Mouse (Mus musculus) spleen, adult 2 months (tissue): ENCODE results near the gene Rabep2.

Experiments
- CTCF ChIP-seq: fragments of 200-500 bp; IDR thresholded peaks from 2 replicates; pipeline ENCODE4 v1.5.1; 2011; ENCODE audit warnings: mild to moderate bottlenecking, inconsistent platforms; ENCODE audit not compliant: insufficient read depth, insufficient read length, insufficient replicate concordance; ENCODE audit errors: extremely low read depth
- POLR2A ChIP-seq: fragments of 200-500 bp; IDR thresholded peaks from 2 replicates; pipeline ENCODE4 v1.6.1; 2011; ENCODE audit warnings: low read depth, low read length, inconsistent platforms

DNA sequence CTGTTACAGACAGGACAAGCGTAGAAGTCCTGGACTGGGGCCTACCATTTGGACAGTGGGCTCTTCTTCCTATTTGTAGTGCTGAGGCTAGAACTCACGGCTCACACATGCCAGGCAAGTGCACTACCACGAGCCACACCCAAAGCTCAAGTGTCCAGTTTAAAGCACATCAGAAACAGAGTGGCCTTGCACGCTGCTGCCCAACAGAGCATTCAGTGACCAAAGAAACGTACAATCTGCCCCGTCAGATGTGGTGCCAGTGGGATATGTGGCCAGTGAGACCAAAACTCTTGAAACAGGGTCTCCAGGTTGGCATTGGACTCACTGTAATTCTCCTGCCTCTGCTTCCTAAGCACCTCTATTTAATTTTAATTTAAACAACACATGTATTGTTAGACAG is 22.1 kb downstream of the Rabep2 start:
- TF ChIP-seq CTCF (no peak), POLR2A (no peak)
